Mouse (Mus musculus): ENCODE results near the gene Plxnd1. TPM values are rescaled to one million over a fixed set of nuclear protein-coding genes. Genes with fewer than 3 reads are reported as not detected.

Gene Plxnd1
- total and polyA plus RNA-seq, 2 experiments from 2014 or later: 37.7 to 82.4 TPM

- Histone ChIP-seq H3K4me1 (ENCODE audit: control insufficient read depth, insufficient read depth) (peaks cover 8% of the 10 kb centered on the region; the same call in 1 of the 2 replicates), H3K9me3 (replicated peaks; ENCODE audit: control insufficient read depth, low read length) (no peaks in the 10 kb centered on the region)
- 86% methylated on average over 14 of the region's 14 CpGs for WGBS
These were observed 63.2 kb downstream of the Plxnd1 start, which contains the start of gene Rho for GRCm38 (mm10) chr6:115931639-115932038. Gene Rho, plus strand, starts transcription at chr6:115931748.

DNA sequence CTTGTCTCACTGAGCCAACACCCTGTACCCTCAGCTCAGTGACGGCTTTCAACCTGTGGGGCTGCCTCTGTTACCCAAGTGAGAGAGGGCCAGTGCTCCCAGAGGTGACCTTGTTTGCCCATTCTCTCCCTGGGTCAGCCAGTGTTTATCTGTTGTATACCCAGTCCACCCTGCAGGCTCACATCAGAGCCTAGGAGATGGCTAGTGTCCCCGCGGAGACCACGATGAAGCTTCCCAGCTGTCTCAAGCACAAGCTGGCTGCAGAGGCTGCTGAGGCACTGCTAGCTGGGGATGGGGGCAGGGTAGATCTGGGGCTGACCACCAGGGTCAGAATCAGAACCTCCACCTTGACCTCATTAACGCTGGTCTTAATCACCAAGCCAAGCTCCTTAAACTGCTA lies 64.8 kb downstream of the Plxnd1 start:
- H3K27ac ChIP-seq (ENCODE audit: low read depth): no peak overlapping the region
- H3K4me2 ChIP-seq (ENCODE audit: low read depth, low read length): no peak overlapping the region
- peak; percentile 14; the same call in 1 of the 2 replicates for ATAC-seq (ENCODE audit: insufficient read depth, low read depth)
- no peaks in the 10 kb centered on the region for H3K9me3 ChIP-seq (replicated peaks; ENCODE audit: control insufficient read depth, low read length)
- 39% methylated on average over 5 of the region's 5 CpGs for WGBS
- peaks cover 8% of the 10 kb centered on the region; the same call in 1 of the 2 replicates for H3K4me1 ChIP-seq (ENCODE audit: control insufficient read depth, insufficient read depth)
- no peak for DNase-seq (ENCODE audit: low spot score)
- no peak overlapping the region for H3K9ac ChIP-seq (replicated peaks; ENCODE audit: low read depth, low read length)
- H3K27me3 ChIP-seq (ENCODE audit: control insufficient read depth, insufficient read depth, low read length): no peaks in the 10 kb centered on the region
- TF ChIP-seq CTCF (IDR thresholded peaks at IDR 0.05; ENCODE audit: low read depth) (no peak), EP300 (IDR thresholded peaks at IDR 0.05; ENCODE audit: low read depth) (no peak)
- no peaks in the 10 kb centered on the region for H3K36me3 ChIP-seq (replicated peaks; ENCODE audit: control insufficient read depth, insufficient read depth, low read length)
- H3K4me3 ChIP-seq (ENCODE audit: low read depth, low read length): no peak overlapping the region

More at GRCm38 (mm10) chr6:115931639-115932038, 63.2 kb downstream of the Plxnd1 start, which contains the start of gene Rho:
- Histone ChIP-seq H3K36me3 (replicated peaks; ENCODE audit: control insufficient read depth, insufficient read depth, low read length) (no peaks in the 10 kb centered on the region), H3K4me2 (ENCODE audit: low read depth, low read length) (no peak within 1 kb of the TSS), H3K27ac (ENCODE audit: low read depth) (no peak within 1 kb of the TSS), H3K27me3 (ENCODE audit: control insufficient read depth, insufficient read depth, low read length) (no peaks in the 10 kb centered on the region), H3K9ac (replicated peaks; ENCODE audit: low read depth, low read length) (no peak within 1 kb of the TSS), H3K4me3 (ENCODE audit: low read depth, low read length) (no peak within 1 kb of the TSS)
- ATAC-seq (ENCODE audit: insufficient read depth, low read depth) (no peak), DNase-seq (ENCODE audit: low spot score) (no peak)
- TF ChIP-seq CTCF (IDR thresholded peaks at IDR 0.05; ENCODE audit: low read depth) (no peak), EP300 (IDR thresholded peaks at IDR 0.05; ENCODE audit: low read depth) (no peak)

DNA sequence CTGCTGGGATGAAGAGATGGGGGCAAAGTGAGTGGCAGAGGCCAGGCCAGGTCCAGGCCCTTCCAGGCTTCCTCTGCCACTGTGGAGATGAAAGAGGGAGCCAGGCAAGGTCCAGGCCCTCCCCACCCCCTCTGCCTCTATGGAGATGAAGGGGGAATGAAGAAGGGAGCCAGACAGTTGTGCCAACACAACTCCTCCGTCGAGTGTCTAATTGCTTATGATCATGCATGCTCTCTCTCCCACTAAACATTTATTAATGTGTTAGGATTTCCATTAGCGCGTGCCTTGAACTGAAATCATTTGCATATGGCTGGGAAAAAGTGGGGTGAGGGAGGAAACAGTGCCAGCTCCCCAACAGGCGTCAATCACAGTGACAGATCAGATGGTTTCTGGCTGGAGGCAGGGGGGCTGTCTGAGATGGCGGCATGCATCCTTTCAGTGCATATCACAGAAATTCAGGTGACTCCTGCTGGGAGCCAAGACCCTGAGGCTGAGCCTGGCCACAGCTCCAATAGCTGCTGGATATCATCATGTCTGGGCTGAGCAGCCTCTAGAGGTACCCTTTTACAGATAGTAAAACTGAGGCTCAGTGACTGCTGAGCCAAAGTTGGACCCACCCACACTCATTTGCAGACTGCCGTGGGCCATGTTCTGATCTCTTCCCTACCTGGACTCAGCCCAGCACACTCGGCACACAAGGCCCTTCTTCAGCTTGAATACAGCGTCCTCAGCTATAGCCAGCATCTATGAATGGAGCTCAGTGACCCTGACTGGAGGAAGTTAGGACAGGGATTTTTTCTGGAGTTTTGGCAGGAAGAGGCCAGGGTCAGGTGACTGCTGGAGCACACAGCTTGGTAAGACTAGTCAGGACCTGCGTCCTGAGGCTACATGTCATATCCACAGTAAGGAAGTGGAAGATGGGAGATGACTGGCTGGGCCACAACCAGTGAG lies 67.2 kb downstream of the Plxnd1 start:
- no peak for DNase-seq (ENCODE audit: low spot score)
- no peaks in the 10 kb centered on the region for H3K9me3 ChIP-seq (replicated peaks; ENCODE audit: control insufficient read depth, low read length)
- no peak for TF ChIP-seq CTCF (IDR thresholded peaks at IDR 0.05; ENCODE audit: low read depth)
- no peak for TF ChIP-seq EP300 (IDR thresholded peaks at IDR 0.05; ENCODE audit: low read depth)
- no peaks in the 10 kb centered on the region for H3K27me3 ChIP-seq (ENCODE audit: control insufficient read depth, insufficient read depth, low read length)
- no peak overlapping the region for H3K9ac ChIP-seq (replicated peaks; ENCODE audit: low read depth, low read length)
- WGBS: 75% methylated on average over 10 of the region's 10 CpGs
- no peaks in the 10 kb centered on the region for H3K36me3 ChIP-seq (replicated peaks; ENCODE audit: control insufficient read depth, insufficient read depth, low read length)
- H3K4me3 ChIP-seq (ENCODE audit: low read depth, low read length): no peak overlapping the region
- no peak for ATAC-seq (ENCODE audit: insufficient read depth, low read depth)
- peaks cover 18% of the 10 kb centered on the region for H3K4me1 ChIP-seq (ENCODE audit: control insufficient read depth, insufficient read depth)
- H3K4me2 ChIP-seq (ENCODE audit: low read depth, low read length): no peak overlapping the region
- no peak overlapping the region for H3K27ac ChIP-seq (ENCODE audit: low read depth)

DNA sequence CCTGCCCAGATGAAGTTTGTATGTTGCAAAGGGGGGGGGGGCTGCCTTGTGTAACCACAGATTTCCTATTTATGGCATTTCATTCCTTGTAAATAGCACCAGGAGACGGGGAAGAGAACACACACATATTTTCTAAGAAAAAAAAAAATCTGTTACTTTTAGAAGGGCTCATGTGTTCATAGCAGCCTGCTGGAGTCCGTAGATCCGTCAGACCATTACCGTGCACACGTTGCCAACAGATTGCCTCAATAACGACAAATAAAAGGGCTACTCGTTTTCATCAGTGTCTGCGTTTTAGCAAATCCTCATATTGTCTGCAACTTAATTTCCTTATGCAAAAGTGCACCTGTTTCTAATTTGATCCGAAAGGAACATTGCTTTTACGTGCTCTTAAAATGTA lies 68.4 kb downstream of the Plxnd1 start:
- ATAC-seq (ENCODE audit: insufficient read depth, low read depth) (no peak), DNase-seq (ENCODE audit: low spot score) (no peak)
- TF ChIP-seq EP300 (IDR thresholded peaks at IDR 0.05; ENCODE audit: low read depth): no peak
- no peak for TF ChIP-seq CTCF (IDR thresholded peaks at IDR 0.05; ENCODE audit: low read depth)
- no peak overlapping the region for H3K9ac ChIP-seq (replicated peaks; ENCODE audit: low read depth, low read length)
- no peaks in the 10 kb centered on the region for H3K27me3 ChIP-seq (ENCODE audit: control insufficient read depth, insufficient read depth, low read length)
- H3K9me3 ChIP-seq (replicated peaks; ENCODE audit: control insufficient read depth, low read length): no peaks in the 10 kb centered on the region
- no peak overlapping the region for H3K4me2 ChIP-seq (ENCODE audit: low read depth, low read length)
- H3K36me3 ChIP-seq (replicated peaks; ENCODE audit: control insufficient read depth, insufficient read depth, low read length): no peaks in the 10 kb centered on the region
- WGBS: 89% methylated on average over 10 of the region's 10 CpGs
- H3K4me3 ChIP-seq (ENCODE audit: low read depth, low read length): no peak overlapping the region
- H3K4me1 ChIP-seq (ENCODE audit: control insufficient read depth, insufficient read depth): peaks cover 18% of the 10 kb centered on the region
- H3K27ac ChIP-seq (ENCODE audit: low read depth): no peak overlapping the region

GRCm38 (mm10) chr6:115924829-115925228 lies 70.0 kb downstream of the Plxnd1 start:
- H3K9ac ChIP-seq (replicated peaks; ENCODE audit: low read depth, low read length): no peak overlapping the region
- no peak overlapping the region for H3K27ac ChIP-seq (ENCODE audit: low read depth)
- H3K36me3 ChIP-seq (replicated peaks; ENCODE audit: control insufficient read depth, insufficient read depth, low read length): no peaks in the 10 kb centered on the region
- 42% methylated on average over 6 of the region's 6 CpGs for WGBS
- no peak overlapping the region for H3K4me3 ChIP-seq (ENCODE audit: low read depth, low read length)
- TF ChIP-seq EP300 (IDR thresholded peaks at IDR 0.05; ENCODE audit: low read depth) (no peak), CTCF (IDR thresholded peaks at IDR 0.05; ENCODE audit: low read depth) (no peak)
- DNase-seq (ENCODE audit: low spot score) (no peak), ATAC-seq (ENCODE audit: insufficient read depth, low read depth) (peak; percentile 71)
- H3K9me3 ChIP-seq (replicated peaks; ENCODE audit: control insufficient read depth, low read length): no peaks in the 10 kb centered on the region
- H3K27me3 ChIP-seq (ENCODE audit: control insufficient read depth, insufficient read depth, low read length): no peaks in the 10 kb centered on the region
- H3K4me2 ChIP-seq (ENCODE audit: low read depth, low read length): no peak overlapping the region
- peaks cover 18% of the 10 kb centered on the region for H3K4me1 ChIP-seq (ENCODE audit: control insufficient read depth, insufficient read depth)

All from heart, postnatal 0 days (tissue).